Mouse (Mus musculus) testis, adult 2 months (tissue): ENCODE data around the gene Slc8a2.

Experiments used
- CTCF ChIP-seq: fragments of 200-500 bp; IDR thresholded peaks from 2 replicates; pipeline ENCODE4 v1.5.1; 2012; ENCODE audit warnings: low read depth, mild to moderate bottlenecking, inconsistent platforms, low read length, moderate library complexity; ENCODE audit not compliant: control insufficient read depth, insufficient read depth, insufficient replicate concordance
- POLR2A ChIP-seq: fragments of 200-500 bp; IDR thresholded peaks from 2 replicates; pipeline ENCODE4 v1.6.1; 2012; ENCODE audit warnings: low read depth, mild to moderate bottlenecking, inconsistent platforms, low read length, moderate library complexity; ENCODE audit not compliant: control insufficient read depth

- no peak for TF ChIP-seq POLR2A
- no peak for TF ChIP-seq CTCF
These were observed 17.1 kb downstream of the Slc8a2 start for GRCm38 (mm10) chr7:16146489-16147410.
